Mouse (Mus musculus): ENCODE data around the gene Tac1. TPM values are rescaled to one million over a fixed set of nuclear protein-coding genes. Genes with fewer than 3 reads are reported as not detected.
"Not testable (repeated sequence)": the region's sequence is repeated elsewhere in the genome, so short reads cannot be mapped to it uniquely, and the experiment has no call there.

The Tac1 gene
- polyA plus RNA-seq, 1 experiment from 2014 or later: not detected

- WGBS (ENCODE audit: insufficient replicate concordance): 67% methylated on average over 1 of the region's 1 CpGs
- Histone ChIP-seq H3K27me3 (ENCODE audit: insufficient read depth, low read length) (no peaks in the 10 kb centered on the region), H3K9me3 (ENCODE audit: low read length) (no peaks in the 10 kb centered on the region), H3K4me2 (ENCODE audit: low read depth, low read length) (no peak overlapping the region), H3K9ac (replicated peaks) (no peak overlapping the region), H3K27ac (ENCODE audit: low read depth) (no peak overlapping the region), H3K4me3 (ENCODE audit: low read depth, low read length) (no peak overlapping the region), H3K4me1 (ENCODE audit: insufficient read depth) (no peaks in the 10 kb centered on the region), H3K36me3 (replicated peaks; ENCODE audit: insufficient read depth, low read length) (no peaks in the 10 kb centered on the region)
- no peak for ATAC-seq
- TF ChIP-seq EP300 (IDR thresholded peaks at IDR 0.05; ENCODE audit: low read depth): no peak
- no peak for TF ChIP-seq CTCF (IDR thresholded peaks at IDR 0.05; ENCODE audit: low read depth)
- DNase-seq: no peak
Observed at GRCm38 (mm10) chr6:7571144-7571543, 16.5 kb downstream of the Tac1 start.

- Histone ChIP-seq H3K27me3 (ENCODE audit: insufficient read depth, low read length) (no peaks in the 10 kb centered on the region), H3K9ac (replicated peaks) (no peak overlapping the region), H3K4me1 (ENCODE audit: insufficient read depth) (no peaks in the 10 kb centered on the region), H3K4me3 (ENCODE audit: low read depth, low read length) (no peak overlapping the region), H3K9me3 (ENCODE audit: low read length) (no peaks in the 10 kb centered on the region), H3K27ac (ENCODE audit: low read depth) (no peak overlapping the region), H3K36me3 (replicated peaks; ENCODE audit: insufficient read depth, low read length) (no peaks in the 10 kb centered on the region), H3K4me2 (ENCODE audit: low read depth, low read length) (no peak overlapping the region)
- WGBS (ENCODE audit: insufficient replicate concordance): 58% methylated on average over 1 of the region's 1 CpGs
- DNase-seq: no peak
- TF ChIP-seq CTCF (IDR thresholded peaks at IDR 0.05; ENCODE audit: low read depth): no peak
- TF ChIP-seq EP300 (IDR thresholded peaks at IDR 0.05; ENCODE audit: low read depth): no peak
- ATAC-seq: no peak
Observed at GRCm38 (mm10) chr6:7578031-7578430, 23.4 kb downstream of the Tac1 start.

DNA sequence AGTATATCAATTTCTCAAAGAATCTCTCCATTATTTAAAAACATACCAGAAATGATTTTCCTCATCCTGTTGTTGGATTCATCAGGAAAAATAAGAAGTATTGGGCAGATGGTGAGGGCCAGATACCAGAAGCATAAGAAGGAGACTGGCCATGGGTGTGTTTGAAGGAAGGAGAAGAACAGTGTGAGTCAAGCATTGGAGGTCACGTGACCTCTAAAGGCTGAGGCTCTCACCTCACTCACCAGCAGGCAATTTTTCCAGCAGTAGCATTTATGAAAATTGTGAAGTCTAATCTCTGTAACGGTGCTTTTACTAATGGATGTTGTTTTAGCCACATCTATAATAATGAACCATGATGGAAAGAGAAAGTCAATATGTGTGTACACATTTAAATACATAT lies 39.8 kb downstream of the Tac1 start:
- Histone ChIP-seq H3K9ac (replicated peaks) (no peak overlapping the region), H3K36me3 (replicated peaks; ENCODE audit: insufficient read depth, low read length) (no peaks in the 10 kb centered on the region), H3K4me3 (ENCODE audit: low read depth, low read length) (no peak overlapping the region), H3K27ac (ENCODE audit: low read depth) (no peak overlapping the region), H3K4me1 (ENCODE audit: insufficient read depth) (no peaks in the 10 kb centered on the region), H3K4me2 (ENCODE audit: low read depth, low read length) (no peak overlapping the region), H3K9me3 (ENCODE audit: low read length) (no peaks in the 10 kb centered on the region), H3K27me3 (ENCODE audit: insufficient read depth, low read length) (no peaks in the 10 kb centered on the region)
- no peak for DNase-seq
- no peak for ATAC-seq
- TF ChIP-seq CTCF (IDR thresholded peaks at IDR 0.05; ENCODE audit: low read depth) (no peak), EP300 (IDR thresholded peaks at IDR 0.05; ENCODE audit: low read depth) (no peak)
- 71% methylated on average over 2 of the region's 2 CpGs for WGBS (ENCODE audit: insufficient replicate concordance)

GRCm38 (mm10) chr6:7598416-7598815 lies 43.7 kb downstream of the Tac1 start:
- TF ChIP-seq EP300 (IDR thresholded peaks at IDR 0.05; ENCODE audit: low read depth): no peak
- no peak for TF ChIP-seq CTCF (IDR thresholded peaks at IDR 0.05; ENCODE audit: low read depth)
- DNase-seq (no peak), ATAC-seq (no peak)
- Histone ChIP-seq H3K27ac (ENCODE audit: low read depth) (no peak overlapping the region), H3K4me1 (ENCODE audit: insufficient read depth) (no peaks in the 10 kb centered on the region), H3K27me3 (ENCODE audit: insufficient read depth, low read length) (no peaks in the 10 kb centered on the region), H3K9me3 (ENCODE audit: low read length) (no peaks in the 10 kb centered on the region), H3K4me3 (ENCODE audit: low read depth, low read length) (no peak overlapping the region), H3K9ac (replicated peaks) (no peak overlapping the region), H3K4me2 (ENCODE audit: low read depth, low read length) (no peak overlapping the region), H3K36me3 (replicated peaks; ENCODE audit: insufficient read depth, low read length) (no peaks in the 10 kb centered on the region)
- 69% methylated on average over 5 of the region's 5 CpGs for WGBS (ENCODE audit: insufficient replicate concordance)

GRCm38 (mm10) chr6:7600228-7600627 lies 45.5 kb downstream of the Tac1 start:
- WGBS (ENCODE audit: insufficient replicate concordance): 40% methylated on average over 2 of the region's 2 CpGs
- Histone ChIP-seq H3K4me3 (ENCODE audit: low read depth, low read length) (no peak overlapping the region), H3K4me2 (ENCODE audit: low read depth, low read length) (no peak overlapping the region), H3K9ac (replicated peaks) (no peak overlapping the region), H3K9me3 (ENCODE audit: low read length) (no peaks in the 10 kb centered on the region), H3K27me3 (ENCODE audit: insufficient read depth, low read length) (no peaks in the 10 kb centered on the region), H3K36me3 (replicated peaks; ENCODE audit: insufficient read depth, low read length) (no peaks in the 10 kb centered on the region), H3K4me1 (ENCODE audit: insufficient read depth) (no peaks in the 10 kb centered on the region), H3K27ac (ENCODE audit: low read depth) (no peak overlapping the region)
- TF ChIP-seq CTCF (IDR thresholded peaks at IDR 0.05; ENCODE audit: low read depth) (peak; percentile 16; the same call in 1 of the 2 replicates), EP300 (IDR thresholded peaks at IDR 0.05; ENCODE audit: low read depth) (no peak)
- ATAC-seq (no peak), DNase-seq (no peak)

- Histone ChIP-seq H3K4me1 (ENCODE audit: insufficient read depth) (no peaks in the 10 kb centered on the region), H3K9ac (replicated peaks) (no peak overlapping the region), H3K36me3 (replicated peaks; ENCODE audit: insufficient read depth, low read length) (no peaks in the 10 kb centered on the region), H3K4me2 (ENCODE audit: low read depth, low read length) (no peak overlapping the region), H3K9me3 (ENCODE audit: low read length) (no peaks in the 10 kb centered on the region), H3K27ac (ENCODE audit: low read depth) (no peak overlapping the region), H3K4me3 (ENCODE audit: low read depth, low read length) (no peak overlapping the region), H3K27me3 (ENCODE audit: insufficient read depth, low read length) (no peaks in the 10 kb centered on the region)
- TF ChIP-seq EP300 (IDR thresholded peaks at IDR 0.05; ENCODE audit: low read depth) (no peak), CTCF (IDR thresholded peaks at IDR 0.05; ENCODE audit: low read depth) (no peak)
- WGBS (ENCODE audit: insufficient replicate concordance): 76% methylated on average over 4 of the region's 4 CpGs
- ATAC-seq (no peak), DNase-seq (no peak)
Observed at GRCm38 (mm10) chr6:7601353-7602094, 46.8 kb downstream of the Tac1 start.

DNA sequence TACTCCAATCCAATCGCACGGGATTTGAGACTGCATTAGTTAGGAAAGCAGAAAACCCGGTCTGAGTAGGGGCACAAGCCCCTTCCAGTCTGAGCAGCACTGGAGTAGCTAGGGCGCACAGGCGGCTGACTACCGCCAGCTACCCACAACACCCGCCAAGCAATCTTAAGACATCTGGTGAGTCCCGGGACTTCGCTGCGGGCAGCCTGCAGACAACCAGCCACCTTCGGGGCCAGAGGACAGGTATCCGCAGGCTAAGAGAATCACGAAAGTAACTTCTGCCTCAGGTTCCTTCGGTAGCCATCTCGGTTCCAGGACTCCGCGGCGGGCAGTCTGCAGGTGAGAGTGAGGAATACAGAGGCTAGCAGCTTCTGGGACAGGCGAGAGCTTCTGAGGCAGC lies 59.0 kb downstream of the Tac1 start:
- H3K9me3 ChIP-seq (ENCODE audit: low read length); H3K4me2 ChIP-seq (ENCODE audit: low read depth, low read length); H3K36me3 ChIP-seq (replicated peaks; ENCODE audit: insufficient read depth, low read length); H3K9ac ChIP-seq (replicated peaks); ATAC-seq; H3K4me1 ChIP-seq (ENCODE audit: insufficient read depth); H3K4me3 ChIP-seq (ENCODE audit: low read depth, low read length); H3K27me3 ChIP-seq (ENCODE audit: insufficient read depth, low read length); DNase-seq; H3K27ac ChIP-seq (ENCODE audit: low read depth): not testable (repeated sequence)
- 82% methylated on average over 18 of the region's 19 CpGs for WGBS (ENCODE audit: insufficient replicate concordance)

Other genes with a start within 250 kb of the Tac1 start
- 95.6 and 102 TPM in 2 replicates for gene Asns, start 138.4 kb downstream of the Tac1 start, polyA plus RNA-seq (2015; fragmentation: Nextera tagmentation; extraction: Ambion mirVana)

Measured in liver, postnatal 0 days (tissue).